In the genomic region with DNA sequence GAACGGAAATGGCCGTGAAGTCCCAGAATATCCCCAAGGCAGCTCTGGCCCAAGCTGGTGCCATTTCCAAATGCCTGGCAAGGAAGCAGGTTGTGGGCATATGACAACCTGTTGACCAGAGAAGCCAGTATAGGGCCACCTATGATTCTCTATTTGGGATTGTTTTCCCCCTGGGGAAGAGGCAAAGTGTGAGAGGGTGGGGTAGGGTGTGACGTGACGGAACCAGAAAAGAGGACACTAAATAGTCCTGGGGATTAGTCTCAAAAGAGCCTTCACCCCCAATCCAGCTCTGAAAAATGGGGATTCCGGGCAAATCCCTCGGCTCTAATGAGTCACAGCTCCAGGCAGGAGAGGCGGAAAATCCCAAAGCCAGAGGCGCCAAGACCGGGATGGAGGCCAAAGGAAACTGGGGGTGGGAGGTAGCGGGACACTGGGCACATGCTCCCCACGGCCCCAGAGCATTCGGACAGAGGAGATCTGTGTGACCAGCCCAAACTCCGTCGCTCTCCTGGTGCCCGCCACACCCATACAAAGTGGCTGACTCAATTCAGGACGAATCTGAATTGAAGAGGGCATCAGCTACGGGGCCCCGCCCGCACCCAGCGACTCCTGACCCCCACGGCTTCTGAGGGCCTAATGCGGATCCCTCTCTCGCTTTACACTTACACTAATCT, we compare ENCODE assay signal across 8 mouse cellular contexts. TPM values are rescaled to one million over a fixed set of nuclear protein-coding genes. Genes with fewer than 3 reads are reported as not detected.
DNase-seq lines count a peak whose midpoint lies in the region; TF ChIP-seq lines count a peak whose summit lies in the region.

No protein-coding gene starts in this region.

- H3K4me3 ChIP-seq in cortical plate, adult 2 months (ENCODE audit: insufficient read depth, low read length), result peak overlapping the region; percentile 44
- peak overlapping the region; percentile 73 for H3K4me3 ChIP-seq in heart, embryonic 10.5 days

- peaks cover 13% of the 10 kb centered on the region; the same call in 1 of the 2 replicates for H3K36me3 ChIP-seq in heart, embryonic 10.5 days

- H3K27me3 ChIP-seq in heart, embryonic 10.5 days (ENCODE audit: insufficient read depth, poor library complexity, severe bottlenecking), result peaks cover 64% of the 10 kb centered on the region

- TF ChIP-seq CTCF in cortical plate, adult 2 months (IDR thresholded peaks at IDR 0.05; ENCODE audit: extremely low read depth, insufficient read depth, low read length), result no peak

- H3K9me3 ChIP-seq in heart, embryonic 10.5 days, result no peaks in the 10 kb centered on the region

- H3K27ac ChIP-seq in cortical plate, adult 2 months (ENCODE audit: insufficient read depth, low read length), result peak overlapping the region; percentile 35
- H3K27ac ChIP-seq in heart, embryonic 10.5 days, result peak overlapping the region; percentile 88

- no peak for TF ChIP-seq POLR2A in cortical plate, adult 2 months (IDR thresholded peaks at IDR 0.05; ENCODE audit: extremely low read depth, insufficient read depth, low read length)

- DNase-seq in adrenal gland, adult (ENCODE audit: inconsistent age in 2 of 2, low spot score in 1 of 2), result peak; percentile 65 to 80
- DNase-seq in adrenal gland, postnatal 4 days (ENCODE audit: low spot score in 2 of 2), result no peak
- DNase-seq in heart, embryonic 10.5 days (ENCODE audit: low spot score), result no peak
- DNase-seq in kidney, adult 9 months, result peak; percentile 70
- DNase-seq in lung, postnatal 10 days, result peak; percentile 82
- DNase-seq in urinary bladder, postnatal 36 days (ENCODE audit: low spot score in 2 of 2), result peak; percentile 57 to 81
- no peak for DNase-seq in thymus, postnatal 14 days

- 8% methylated on average over 23 of the region's 23 CpGs for WGBS in heart, embryonic 10.5 days

- no peaks in the 10 kb centered on the region; the same call in 1 of the 2 replicates for H3K4me1 ChIP-seq in cortical plate, adult 2 months (ENCODE audit: control insufficient read depth, insufficient read depth, low read length)
- peaks cover 72% of the 10 kb centered on the region for H3K4me1 ChIP-seq in heart, embryonic 10.5 days

RNA-seq across cellular contexts. Expression of gene Trim47, which starts 18.4 kb away (rescaled TPM):
- 10 to 100 TPM; 21.3 to 23.9 TPM for total RNA-seq in adrenal gland, postnatal 4 days (2021)
- polyA plus RNA-seq in cortical plate, adult 2 months (2012; rRNA removed), result 5.5 and 6.2 TPM in 2 replicates
- 25.9 and 38.7 TPM in 2 replicates for polyA plus RNA-seq in heart, embryonic 10.5 days (2016; fragmentation: Nextera tagmentation; extraction: Ambion mirVana)

RNA-seq across cellular contexts. Expression of gene Wbp2, which starts 21.8 kb away (rescaled TPM):
- 100 to 1,000 TPM; 126 to 136 TPM for total RNA-seq in adrenal gland, postnatal 4 days (2021)
- polyA plus RNA-seq in cortical plate, adult 2 months (2012; rRNA removed), result 438 and 447 TPM in 2 replicates
- polyA plus RNA-seq in heart, embryonic 10.5 days (2016; fragmentation: Nextera tagmentation; extraction: Ambion mirVana), result 122 and 158 TPM in 2 replicates

RNA-seq across cellular contexts. Expression of gene Trim65, which starts 22.3 kb away (rescaled TPM):
- 1 to 10 TPM; 8.2 to 8.5 TPM for total RNA-seq in adrenal gland, postnatal 4 days (2021)
- 5.3 and 5.7 TPM in 2 replicates for polyA plus RNA-seq in cortical plate, adult 2 months (2012; rRNA removed)
- polyA plus RNA-seq in heart, embryonic 10.5 days (2016; fragmentation: Nextera tagmentation; extraction: Ambion mirVana), result 3.6 and 3.8 TPM in 2 replicates

RNA-seq across cellular contexts. Expression of gene Mrpl38, which starts 30.1 kb away (rescaled TPM):
- total RNA-seq in adrenal gland, postnatal 4 days (2021), result 10 to 100 TPM; 75.4 to 81.6 TPM
- polyA plus RNA-seq in cortical plate, adult 2 months (2012; rRNA removed), result 34.6 and 34.7 TPM in 2 replicates
- 112 and 127 TPM in 2 replicates for polyA plus RNA-seq in heart, embryonic 10.5 days (2016; fragmentation: Nextera tagmentation; extraction: Ambion mirVana)

RNA-seq across cellular contexts. Expression of gene Unc13d, which starts 30.8 kb away (rescaled TPM):
- total RNA-seq in adrenal gland, postnatal 4 days (2021), result 1 to 10 TPM; 1.1 to 2.4 TPM
- 0.96 and 1.3 TPM in 2 replicates for polyA plus RNA-seq in cortical plate, adult 2 months (2012; rRNA removed)
- 6.1 and 7.2 TPM in 2 replicates for polyA plus RNA-seq in heart, embryonic 10.5 days (2016; fragmentation: Nextera tagmentation; extraction: Ambion mirVana)

Comparison
In these comparisons a context has a peak if more than half of its experiments do, and no peak if none do; other contexts are left out.
1. DNase-seq: peak in adrenal gland, adult (2 of 2), kidney, adult 9 months (single experiment), lung, postnatal 10 days (single experiment) and urinary bladder, postnatal 36 days (2 of 2); none in adrenal gland, postnatal 4 days (0 of 2), heart, embryonic 10.5 days (single experiment) and thymus, postnatal 14 days (single experiment).